Mouse (Mus musculus) forebrain, embryonic 14.5 days (tissue): Measurements from ENCODE around the gene Zfp947. TPM values are rescaled to one million over a fixed set of nuclear protein-coding genes. Genes with fewer than 3 reads are reported as not detected.
"Not testable (repeated sequence)": the region's sequence is repeated elsewhere in the genome, so short reads cannot be mapped to it uniquely, and the experiment has no call there.

ENCODE experiments used
- ATAC-seq: fragments of 200-750 bp; cut with Nextera tagmentation; 2 replicates; pipeline ENCODE4 v1.8.0; 2017; ENCODE audit warnings: mild to moderate bottlenecking, moderate library complexity
- DNase-seq: peaks from one replicate; pipeline ENCODE4 v3.0.0-alpha.2; 2015; ENCODE audit warnings: low spot score
- H3K27ac ChIP-seq: fragments of 300-500 bp; sonication (generic); 2 replicates; pipeline ENCODE4 v1.5.1; 2014; ENCODE audit warnings: low read depth, mild to moderate bottlenecking, control low read depth, low read length, moderate library complexity
- H3K27me3 ChIP-seq: fragments of 300-500 bp; sonication (generic); replicated peaks from 2 replicates; pipeline ENCODE4 v1.6.1; 2014; ENCODE audit warnings: low read length, control low read depth, mixed read lengths; ENCODE audit not compliant: control insufficient read depth, insufficient read depth
- H3K36me3 ChIP-seq: fragments of 300-500 bp; sonication (generic); 2 replicates; pipeline ENCODE4 v1.6.1; 2014; ENCODE audit warnings: low read length, control low read depth; ENCODE audit not compliant: control insufficient read depth, insufficient read depth
- H3K4me1 ChIP-seq: fragments of 300-500 bp; sonication (generic); 2 replicates; pipeline ENCODE4 v1.6.1; 2014; ENCODE audit warnings: antibody characterized with exemption, low read length, control low read depth; ENCODE audit not compliant: control insufficient read depth, insufficient read depth
- H3K4me2 ChIP-seq: fragments of 300-500 bp; sonication (generic); 2 replicates; pipeline ENCODE4 v1.6.1; 2014; ENCODE audit warnings: mild to moderate bottlenecking, control low read depth, low read length
- H3K4me3 ChIP-seq: fragments of 300-500 bp; sonication (generic); 2 replicates; pipeline ENCODE4 v1.5.1; 2014; ENCODE audit warnings: low read depth, low read length, control low read depth
- H3K9ac ChIP-seq: fragments of 300-500 bp; sonication (generic); 2 replicates; pipeline ENCODE4 v1.6.1; 2014; ENCODE audit warnings: mild to moderate bottlenecking, low read length, control low read depth, moderate library complexity
- H3K9me3 ChIP-seq: fragments of 300-500 bp; sonication (generic); replicated peaks from 2 replicates; pipeline ENCODE4 v1.6.1; 2016; ENCODE audit warnings: low read length, control low read depth, mixed read lengths; ENCODE audit not compliant: control insufficient read depth
- WGBS: fragments of 180-500 bp; shearing (Covaris S2); extraction: QIAGEN DNeasy Blood & Tissue Kit; methylation state at CpG from one replicate; pipeline ENCODE4 v1.1.7; 2014; 5-methylcytosine and 5-hydroxymethylcytosine counted together
- polyA plus RNA-seq: library from polyadenylated mRNA; unstranded; fragments of >200 nt; fragmentation: Nextera tagmentation; extraction: Ambion mirVana; gene quantifications from 2 replicates; pipeline ENCODE4 v1.2.1, GENCODE M21; 2014

The Zfp947 gene
- polyA plus RNA-seq: 1.8 and 2.1 TPM in 2 replicates

DNA sequence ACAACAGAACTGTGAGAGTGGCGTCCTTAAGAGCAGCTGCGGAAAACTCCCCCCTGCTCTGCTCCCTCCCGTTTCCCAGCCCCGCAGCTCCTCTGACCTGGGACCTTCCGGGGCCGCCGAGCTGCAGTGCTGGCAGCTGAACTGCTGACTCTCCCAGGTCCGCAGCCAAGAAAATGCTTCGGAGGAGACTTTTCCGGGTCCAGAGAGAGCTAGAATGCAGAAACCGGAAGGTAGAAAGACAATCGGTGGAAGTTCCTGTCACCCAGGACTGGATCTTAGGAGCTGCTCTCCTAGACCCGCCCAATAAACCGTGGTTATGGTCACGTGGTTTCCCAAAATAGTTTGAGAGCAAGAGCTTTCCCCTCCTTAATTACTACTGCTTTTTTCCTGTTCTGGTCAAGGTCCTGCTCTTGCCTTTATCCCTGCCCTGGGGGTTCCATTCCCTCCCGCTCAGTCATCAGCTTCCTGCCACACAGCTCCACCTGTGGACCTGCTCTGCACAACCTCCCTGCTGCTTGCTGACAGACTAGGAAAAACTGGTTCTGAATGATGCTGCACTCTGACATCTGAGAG lies at the start of gene Zfp947:
Zfp947 (minus strand) TSS at position 469 of the 573 bp plus-strand sequence.
- not testable (repeated sequence) for H3K27me3 ChIP-seq, H3K4me1 ChIP-seq, H3K36me3 ChIP-seq, H3K9me3 ChIP-seq, H3K27ac ChIP-seq
- DNase-seq (peak; percentile 48), ATAC-seq (peak; percentile 88)
- H3K4me2 ChIP-seq: peak within 1 kb of the TSS; percentile 50
- 0% methylated on average over 16 of the region's 16 CpGs for WGBS
- H3K9ac ChIP-seq: peak within 1 kb of the TSS; percentile 64
- peak within 1 kb of the TSS; percentile 44 for H3K4me3 ChIP-seq

DNA sequence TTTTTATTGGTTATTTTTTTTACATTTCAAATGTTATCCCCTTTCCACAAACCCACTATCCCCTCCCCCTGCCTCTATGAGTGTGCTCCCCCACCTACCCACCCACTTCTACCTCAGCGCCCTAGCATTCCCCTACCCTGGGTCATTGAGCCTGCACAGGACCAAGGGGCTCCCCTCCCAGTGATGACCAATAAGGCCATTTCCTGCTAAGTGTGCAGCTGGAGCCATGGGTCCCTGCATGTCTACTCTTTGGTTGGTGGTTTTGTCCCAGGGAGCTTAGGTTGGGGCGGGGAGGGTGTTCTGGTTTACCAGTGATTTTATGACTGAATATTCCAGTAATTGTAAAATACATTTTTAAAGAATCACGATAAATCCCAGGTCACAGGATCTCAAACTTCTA lies 686 bp downstream of the Zfp947 start:
- Histone ChIP-seq H3K4me2 (peak overlapping the region; percentile 50), H3K9ac (peak overlapping the region; percentile 64), H3K4me3 (peak overlapping the region; percentile 44)
- not testable (repeated sequence) for H3K36me3 ChIP-seq, H3K27ac ChIP-seq, H3K4me1 ChIP-seq, H3K9me3 ChIP-seq, H3K27me3 ChIP-seq, DNase-seq
- WGBS: 6% methylated on average over 3 of the region's 3 CpGs
- ATAC-seq: peak; percentile 72

DNA sequence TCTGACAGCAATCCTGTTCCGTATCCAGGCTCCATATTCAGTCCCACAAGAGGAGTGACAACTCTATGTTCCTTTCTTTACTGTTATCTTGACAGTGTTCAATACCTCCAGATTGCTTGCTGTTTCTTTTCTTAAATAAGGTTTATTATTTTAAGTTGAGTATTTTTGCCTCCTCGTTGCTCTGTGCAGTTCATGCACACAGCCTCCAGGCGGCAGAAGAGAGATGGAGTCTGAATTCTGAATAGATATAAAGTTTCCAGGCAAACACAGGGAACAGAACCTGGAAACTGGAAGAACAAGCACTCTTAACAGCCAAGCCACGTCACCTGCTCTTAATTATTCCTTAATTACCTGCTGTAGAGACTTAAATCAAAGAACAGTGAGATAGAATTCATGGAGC lies 12.0 kb downstream of the Zfp947 start:
- H3K9ac ChIP-seq, ATAC-seq, H3K4me3 ChIP-seq, H3K27ac ChIP-seq, H3K36me3 ChIP-seq, H3K4me2 ChIP-seq, H3K4me1 ChIP-seq, H3K9me3 ChIP-seq, DNase-seq, H3K27me3 ChIP-seq: not testable (repeated sequence)
- 70% methylated on average over 2 of the region's 4 CpGs for WGBS

DNA sequence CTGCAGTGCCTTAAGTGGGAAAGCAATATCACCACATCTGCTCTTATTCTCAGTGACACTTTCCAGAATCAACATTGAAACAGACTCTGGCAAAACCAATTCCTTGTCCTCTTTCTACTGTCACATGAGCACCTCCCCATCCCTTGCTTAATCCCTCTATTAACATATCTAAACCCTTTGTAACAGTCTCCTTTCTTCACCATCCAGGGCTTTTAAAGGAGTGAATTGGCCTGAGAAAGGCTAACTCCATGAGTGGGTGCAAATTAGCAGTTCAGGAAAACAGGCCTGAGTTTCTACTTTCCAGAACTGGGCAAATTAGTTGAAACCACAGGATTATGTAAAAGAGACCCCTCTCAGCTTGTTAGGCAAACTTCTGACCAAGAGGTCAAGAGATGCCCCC lies 47.2 kb downstream of the Zfp947 start:
- Histone ChIP-seq H3K4me1 (no peaks in the 10 kb centered on the region), H3K27me3 (no peaks in the 10 kb centered on the region), H3K36me3 (no peaks in the 10 kb centered on the region), H3K9ac (no peak overlapping the region), H3K4me2 (no peak overlapping the region), H3K4me3 (no peak overlapping the region), H3K9me3 (0 out of 2 replicates have a peak, but pooled peaks cover 2% of the 10 kb centered on the region), H3K27ac (no peak overlapping the region)
- no peak for ATAC-seq
- no peak for DNase-seq

Other genes with a start within 250 kb of the Zfp947 start
- 21.4 and 28.3 TPM in 2 replicates for gene Zfp942, start 203.7 kb downstream of the Zfp947 start, polyA plus RNA-seq
- 20.7 and 26.7 TPM in 2 replicates for gene Zfp943, start 203.6 kb downstream of the Zfp947 start, polyA plus RNA-seq
- 3.8 and 5.5 TPM in 2 replicates for gene Zfp994, start 59.4 kb upstream of the Zfp947 start, polyA plus RNA-seq
- 14.0 and 14.9 TPM in 2 replicates for gene CT030661.1, start 148.6 kb upstream of the Zfp947 start, polyA plus RNA-seq
- gene Zfp944, start 195.2 kb upstream of the Zfp947 start, polyA plus RNA-seq: 19.8 and 23.8 TPM in 2 replicates
- gene Zfp758, start 195.3 kb upstream of the Zfp947 start, polyA plus RNA-seq: 7.2 and 11.9 TPM in 2 replicates